Mouse (Mus musculus) testis, adult 2 months (tissue): ENCODE measurements at regions not wholly inside any gene's neighbourhood (a gene's known extent, or its start where the extent isn't known, plus 50 kb on each side); places are given as distances from the start of the nearest gene placed in this dataset.

Experiments used
- CTCF ChIP-seq: fragments of 200-500 bp; IDR thresholded peaks from 2 replicates; pipeline ENCODE4 v1.5.1; 2012; ENCODE audit warnings: low read depth, mild to moderate bottlenecking, inconsistent platforms, low read length, moderate library complexity; ENCODE audit not compliant: control insufficient read depth, insufficient read depth, insufficient replicate concordance
- POLR2A ChIP-seq: fragments of 200-500 bp; IDR thresholded peaks from 2 replicates; pipeline ENCODE4 v1.6.1; 2012; ENCODE audit warnings: low read depth, mild to moderate bottlenecking, inconsistent platforms, low read length, moderate library complexity; ENCODE audit not compliant: control insufficient read depth

GRCm38 (mm10) chr2:161362325-161362724 lies 253.4 kb upstream of the Chd6 start:
- TF ChIP-seq POLR2A (no peak), CTCF (no peak)
